Mouse (Mus musculus): ENCODE data around the gene Foxi2.

The Foxi2 gene

DNA sequence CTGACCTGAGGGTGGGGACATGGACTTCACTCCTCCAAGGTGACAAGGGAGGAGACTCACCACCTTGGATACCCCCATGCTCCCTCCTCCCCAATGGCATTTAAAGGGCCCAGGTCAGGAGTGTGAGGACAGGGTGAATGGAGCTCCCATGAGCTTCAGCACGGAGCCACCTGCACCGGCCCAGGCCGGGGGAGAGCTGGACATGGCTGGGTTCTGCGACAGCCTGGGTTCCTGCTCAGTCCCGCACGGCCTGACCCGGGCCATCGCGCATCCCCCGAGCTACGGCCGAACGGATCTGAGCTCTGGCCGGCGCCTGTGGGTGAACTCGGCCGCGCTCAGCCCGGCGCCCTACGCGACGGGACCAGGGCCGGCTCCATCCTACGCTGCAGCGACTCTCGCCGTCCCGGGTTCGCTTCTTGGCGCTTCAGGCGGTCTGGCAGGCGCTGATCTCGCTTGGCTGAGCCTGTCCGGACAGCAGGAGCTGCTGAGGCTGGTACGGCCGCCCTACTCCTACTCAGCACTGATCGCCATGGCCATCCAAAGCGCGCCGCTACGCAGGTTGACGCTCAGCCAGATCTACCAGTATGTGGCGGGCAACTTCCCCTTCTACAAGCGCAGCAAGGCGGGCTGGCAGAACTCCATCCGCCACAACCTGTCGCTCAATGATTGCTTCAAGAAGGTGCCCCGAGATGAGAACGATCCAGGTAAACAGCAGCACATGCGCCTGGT lies at the start of gene Foxi2:
Foxi2 (plus strand) TSS at position 72 of the 729 bp plus-strand sequence.
- DNase-seq: peak; percentile 52

DNA sequence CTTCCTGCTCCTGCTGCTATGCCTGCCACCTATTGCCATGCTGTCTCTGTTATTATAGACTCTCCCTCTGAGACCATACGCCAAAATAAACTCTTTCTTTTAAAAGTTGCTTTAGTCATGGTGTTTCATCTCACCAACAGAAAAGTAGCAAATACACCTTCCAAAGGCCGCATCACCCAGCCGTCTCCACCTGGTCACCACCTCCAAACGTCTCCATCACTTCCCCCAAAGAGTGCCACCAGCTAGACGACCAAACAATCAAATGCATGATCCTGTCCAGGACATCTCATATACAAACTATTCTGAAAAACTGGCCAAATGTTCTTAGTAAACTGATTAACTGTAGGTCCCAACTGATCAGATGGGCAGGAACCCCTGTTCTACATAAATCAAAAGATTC lies 45.5 kb upstream of the Foxi2 start:
- DNase-seq: no peak

DNA sequence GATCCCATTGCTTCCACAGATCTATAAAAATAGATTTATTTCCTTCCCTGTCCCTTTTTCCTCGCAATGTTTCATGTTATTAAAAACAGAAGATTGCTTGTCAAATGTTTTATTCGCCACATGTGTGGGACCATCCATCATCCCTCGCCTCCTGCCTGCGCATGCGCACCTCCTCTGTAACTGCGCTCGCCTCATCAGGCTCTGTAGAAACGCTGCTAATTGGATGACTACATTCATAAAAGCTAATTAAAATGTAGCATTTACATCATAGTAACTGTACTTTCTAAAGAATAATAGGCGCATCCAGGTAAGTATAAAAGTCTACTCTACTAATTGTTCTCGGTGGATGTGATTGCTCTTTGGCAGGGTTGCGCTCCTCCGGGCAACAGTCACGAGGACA lies 34.1 kb upstream of the Foxi2 start:
- peak; percentile 44 for DNase-seq

DNA sequence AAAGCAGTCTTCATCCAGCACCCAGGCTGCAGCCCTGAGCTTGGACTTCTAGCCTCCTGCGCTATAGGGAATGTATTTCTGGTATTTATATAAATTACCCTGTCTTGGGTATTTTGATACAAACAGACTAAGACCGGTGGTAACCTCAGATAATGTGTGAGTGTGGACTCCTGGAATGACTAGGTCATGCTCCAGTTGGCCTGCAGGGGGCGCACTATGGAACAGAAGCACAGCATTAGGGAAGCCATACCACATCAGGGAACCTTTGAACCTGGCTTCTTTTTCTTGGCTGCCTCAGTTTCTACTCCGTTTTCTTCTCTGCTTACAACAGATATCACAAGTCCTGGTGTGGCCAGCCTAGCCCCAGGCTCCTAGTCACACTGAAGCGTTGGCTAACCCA lies 33.2 kb upstream of the Foxi2 start:
- no peak for DNase-seq

- no peak for DNase-seq
Observed at GRCm38 (mm10) chr7:135378331-135378730, 31.8 kb upstream of the Foxi2 start.

DNA sequence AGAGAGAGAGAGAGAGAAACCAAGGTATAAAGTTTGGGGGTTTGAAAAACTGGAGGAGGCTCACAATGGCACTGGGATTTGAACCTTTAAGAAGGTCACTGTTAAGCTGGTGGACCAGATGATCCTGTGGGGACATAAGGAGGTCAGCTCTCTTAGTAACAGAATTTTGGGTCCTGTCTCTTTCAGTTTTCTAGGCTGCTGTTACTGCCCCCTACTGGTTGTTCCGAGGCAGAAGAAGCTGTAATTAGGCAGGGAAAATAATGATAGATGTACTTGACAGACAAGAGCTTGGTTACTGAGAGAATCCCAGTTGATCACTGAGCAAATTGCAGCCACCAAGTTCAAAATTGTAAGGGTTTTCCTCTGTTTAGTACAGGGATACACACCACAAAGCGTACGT lies 21.1 kb upstream of the Foxi2 start:
- no peak for DNase-seq

GRCm38 (mm10) chr7:135392949-135393542 lies 17.1 kb upstream of the Foxi2 start:
- no peak for DNase-seq

DNA sequence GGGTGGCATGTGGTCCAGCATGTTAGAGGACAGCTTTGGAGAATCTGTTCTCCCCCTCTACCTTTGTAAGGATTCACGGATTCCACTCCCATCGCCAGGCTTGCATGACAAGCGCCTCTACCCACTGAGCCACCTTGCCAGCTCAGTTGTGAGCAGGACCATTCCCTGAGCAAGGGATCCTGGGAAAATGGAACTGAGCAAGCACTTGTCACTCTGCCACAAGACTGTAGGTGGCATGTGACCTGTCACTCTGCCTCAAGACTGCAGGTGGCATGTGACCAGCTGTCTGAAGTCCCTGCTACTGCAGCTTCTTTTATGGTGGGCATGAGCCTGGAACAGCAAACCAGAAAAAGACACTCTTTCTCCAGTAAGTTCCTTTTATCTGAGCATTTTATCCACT lies 15.7 kb upstream of the Foxi2 start:
- no peak for DNase-seq

- no peak for DNase-seq
Observed at GRCm38 (mm10) chr7:135395242-135395641, 14.9 kb upstream of the Foxi2 start.

- DNase-seq: no peak
Observed at GRCm38 (mm10) chr7:135397096-135397495, 13.0 kb upstream of the Foxi2 start.

DNA sequence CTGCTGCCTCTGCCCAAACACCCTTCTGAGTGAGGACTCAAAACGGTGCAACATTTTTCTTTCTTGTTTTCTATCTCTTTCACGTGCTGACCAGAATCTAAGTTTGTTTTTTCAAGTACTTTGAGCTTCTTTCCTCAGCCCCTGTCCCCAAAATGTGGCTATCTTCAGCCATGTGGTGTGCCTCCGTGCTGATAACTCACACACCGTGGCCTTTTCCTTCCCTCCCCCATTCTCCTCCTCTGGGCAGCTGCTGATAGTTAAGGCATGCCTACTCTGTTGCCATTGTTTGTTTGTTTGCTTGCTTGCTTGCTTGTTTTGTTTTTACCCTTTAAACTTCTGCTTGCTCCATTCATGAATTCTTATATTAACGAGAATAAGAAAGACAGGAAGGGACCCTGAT lies 12.2 kb upstream of the Foxi2 start:
- DNase-seq: no peak

- peak; percentile 84 for DNase-seq
Observed at GRCm38 (mm10) chr7:135403416-135403815, 6.7 kb upstream of the Foxi2 start.

GRCm38 (mm10) chr7:135406761-135407160 lies 3.3 kb upstream of the Foxi2 start:
- no peak for DNase-seq

DNA sequence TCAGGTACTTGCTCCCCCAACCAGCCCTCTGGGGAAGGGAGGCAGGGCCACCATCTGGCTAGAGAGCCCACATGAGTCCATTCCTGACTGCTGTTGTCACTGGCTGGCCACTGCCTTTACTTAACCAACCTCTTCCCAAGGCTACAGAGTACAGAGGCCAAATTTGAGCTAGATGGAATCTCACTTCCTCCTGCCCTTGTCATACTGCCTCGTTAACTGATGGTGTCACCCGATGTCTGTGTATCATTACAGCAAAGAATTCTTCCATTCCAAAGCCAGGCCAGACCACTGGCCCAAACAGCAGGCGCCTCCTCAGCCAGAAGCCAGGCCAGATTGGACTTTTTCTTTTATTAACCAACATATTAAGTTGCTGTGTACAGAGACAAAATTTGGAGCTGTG lies 1.6 kb upstream of the Foxi2 start:
- no peak for DNase-seq

DNA sequence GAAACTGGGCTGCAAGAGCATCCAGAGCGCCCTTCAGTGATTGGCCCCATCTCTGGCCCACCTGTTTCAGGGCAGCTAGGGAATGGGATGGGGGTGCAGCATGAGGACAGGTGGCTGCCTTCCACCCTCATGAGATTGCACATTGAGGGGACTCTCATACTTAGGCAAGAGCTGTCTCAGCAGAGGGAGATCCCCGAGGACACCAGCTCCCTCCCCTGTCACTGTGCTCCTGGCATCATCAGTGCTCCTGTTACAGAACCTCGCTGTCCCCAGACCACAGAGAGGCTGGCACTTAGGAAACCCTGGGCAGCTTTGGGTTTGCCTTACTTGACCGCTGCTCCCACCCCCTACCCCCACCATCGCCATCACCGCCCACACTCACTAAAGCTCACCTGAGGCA lies 2.2 kb downstream of the Foxi2 start:
- no peak for DNase-seq

DNA sequence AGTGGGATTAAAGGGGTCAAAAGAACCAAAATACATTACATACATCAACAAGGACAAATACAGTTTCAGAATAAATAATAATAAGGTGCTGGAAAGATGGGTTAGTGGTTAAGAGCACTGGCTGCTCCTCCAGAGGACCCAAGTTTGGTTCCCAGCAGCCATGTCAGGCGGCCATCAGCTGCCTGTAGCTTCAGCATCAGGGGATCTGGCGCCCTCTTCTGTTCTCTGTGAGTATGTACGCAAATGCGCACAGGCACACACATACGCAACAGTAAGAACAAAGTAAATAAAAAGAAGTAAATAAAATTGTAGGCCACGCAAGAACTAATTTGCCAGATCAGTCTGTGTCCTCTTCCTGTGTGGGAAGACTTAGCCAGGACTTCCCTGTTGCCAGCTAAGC lies 18.7 kb downstream of the Foxi2 start:
- no peak for DNase-seq

DNA sequence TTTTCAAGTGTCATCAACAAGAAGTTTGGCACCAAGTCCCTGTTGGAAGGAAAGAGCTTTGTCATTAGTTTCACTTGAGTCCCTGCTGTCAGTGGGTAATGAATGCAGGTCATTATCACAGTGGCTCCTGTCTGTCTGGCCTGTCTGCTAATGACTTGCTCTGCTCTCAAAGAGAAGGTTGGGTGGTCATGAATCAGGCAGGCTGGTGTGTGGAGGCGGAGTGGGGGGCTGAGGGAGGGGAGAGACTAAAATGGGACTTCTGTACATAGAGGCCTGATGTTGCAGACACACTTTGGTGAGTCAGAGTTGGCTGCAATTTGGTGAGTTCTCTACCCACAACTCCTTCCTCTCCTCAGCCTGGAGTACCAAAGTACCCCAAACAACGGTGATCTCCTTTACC lies 20.8 kb downstream of the Foxi2 start:
- no peak for DNase-seq

GRCm38 (mm10) chr7:135443903-135444302 lies 33.8 kb downstream of the Foxi2 start:
- no peak for DNase-seq

- DNase-seq: no peak
Observed at GRCm38 (mm10) chr7:135451340-135451739, 41.2 kb downstream of the Foxi2 start.

DNA sequence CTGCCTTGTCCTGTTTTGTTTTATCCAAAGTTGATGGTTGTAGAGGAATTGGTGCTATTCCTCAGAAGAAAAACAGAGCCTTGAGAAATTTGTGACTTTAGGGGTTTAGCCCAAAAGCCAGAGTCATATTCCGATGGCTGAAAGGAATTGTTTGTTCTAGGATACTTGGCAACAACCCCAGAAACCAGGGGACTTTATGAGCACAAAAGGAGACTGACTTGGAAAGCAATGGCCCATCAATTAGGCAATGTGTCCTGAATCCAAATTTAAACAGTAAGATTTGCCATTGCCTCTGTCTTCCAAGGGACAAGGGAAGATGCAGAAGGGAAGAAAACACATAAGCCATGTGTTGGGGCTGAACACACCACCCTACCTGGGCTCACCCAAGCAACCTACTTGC lies 42.3 kb downstream of the Foxi2 start:
- DNase-seq: no peak

DNA sequence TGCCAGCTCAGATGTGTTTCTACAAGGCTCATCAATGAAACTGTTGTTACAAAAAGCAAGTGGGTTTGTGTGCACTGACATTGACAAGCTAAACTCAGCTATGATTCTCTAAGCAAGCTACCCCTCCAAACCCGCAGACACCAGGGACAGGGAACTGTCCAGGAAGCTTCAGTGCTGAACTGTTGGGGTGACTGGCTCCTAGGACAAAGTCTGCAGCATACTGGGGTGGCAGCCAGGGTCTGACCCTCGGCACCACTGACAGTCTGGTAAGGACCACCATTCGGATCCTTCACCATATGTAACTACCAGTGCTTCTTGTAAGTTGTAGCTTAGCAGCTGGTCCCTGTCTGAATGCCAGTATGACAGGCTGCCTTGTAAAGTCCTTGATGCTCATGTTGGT lies 43.6 kb downstream of the Foxi2 start:
- no peak for DNase-seq
